Mouse (Mus musculus) erythroid progenitor cell, adult 5-6 weeks (primary cell): Measurements from ENCODE around the gene Hdac4. TPM values are rescaled to one million over a fixed set of nuclear protein-coding genes. Genes with fewer than 3 reads are reported as not detected.

Source experiments
- ATAC-seq: replicated peaks from 2 replicates; pipeline ENCODE4 v1.8.0; 2016; ENCODE audit warnings: moderate number of reproducible peaks, mild to moderate bottlenecking, moderate TSS enrichment, inconsistent platforms; ENCODE audit not compliant: poor library complexity, low FRiP score, severe bottlenecking
- total RNA-seq, 2 experiments: library from RNA; stranded (forward) in 1 of 2; stranded (reverse) in 1 of 2; fragments of 150-400 nt in 1 of 2; fragments of 186-747, 209-891 nt in 1 of 2; gene quantifications; 2 replicates each; pipeline versions ENCODE4 v1.2.3 to v1.2.4; 2015 to 2017; ENCODE audit warnings: low replicate concordance in 2 of 2

Hdac4 gene
- total RNA-seq, 2 experiments from 2014 or later, result 3.6 to 6.3 TPM

GRCm38 (mm10) chr1:92075312-92075711 lies 120.2 kb downstream of the Hdac4 start:
- no peak for ATAC-seq

- no peak for ATAC-seq
These were observed 120.8 kb downstream of the Hdac4 start for GRCm38 (mm10) chr1:92074655-92075054.

GRCm38 (mm10) chr1:92069932-92070677 lies 125.4 kb downstream of the Hdac4 start:
- ATAC-seq, result no peak

- ATAC-seq, result no peak
These were observed 126.0 kb downstream of the Hdac4 start for GRCm38 (mm10) chr1:92069464-92069863.

- ATAC-seq, result no peak
These were observed 131.2 kb downstream of the Hdac4 start for GRCm38 (mm10) chr1:92064307-92064706.

GRCm38 (mm10) chr1:92063271-92063670 lies 132.2 kb downstream of the Hdac4 start:
- ATAC-seq, result no peak

- ATAC-seq, result no peak
These were observed 134.1 kb downstream of the Hdac4 start for GRCm38 (mm10) chr1:92061198-92062073.

- no peak for ATAC-seq
These were observed 134.9 kb downstream of the Hdac4 start for GRCm38 (mm10) chr1:92060532-92061064.

- ATAC-seq, result no peak
These were observed 135.9 kb downstream of the Hdac4 start for GRCm38 (mm10) chr1:92059571-92059970.

GRCm38 (mm10) chr1:92058731-92059425 lies 136.6 kb downstream of the Hdac4 start:
- no peak for ATAC-seq

GRCm38 (mm10) chr1:92057068-92057467 lies 138.4 kb downstream of the Hdac4 start:
- ATAC-seq, result no peak

GRCm38 (mm10) chr1:92055149-92055548 lies 140.3 kb downstream of the Hdac4 start:
- ATAC-seq, result no peak

GRCm38 (mm10) chr1:92052190-92052589 lies 143.3 kb downstream of the Hdac4 start:
- ATAC-seq, result no peak

- ATAC-seq, result no peak
These were observed 143.9 kb downstream of the Hdac4 start for GRCm38 (mm10) chr1:92051489-92052062.

- ATAC-seq, result no peak
These were observed 144.5 kb downstream of the Hdac4 start for GRCm38 (mm10) chr1:92050992-92051391.

- ATAC-seq, result no peak
These were observed 144.9 kb downstream of the Hdac4 start for GRCm38 (mm10) chr1:92050566-92050965.

- no peak for ATAC-seq
These were observed 146.8 kb downstream of the Hdac4 start for GRCm38 (mm10) chr1:92048415-92049354.

- ATAC-seq, result no peak
These were observed 149.8 kb downstream of the Hdac4 start for GRCm38 (mm10) chr1:92045671-92046070.

- ATAC-seq, result no peak
These were observed 150.6 kb downstream of the Hdac4 start for GRCm38 (mm10) chr1:92044868-92045267.
